Mouse (Mus musculus): Measurements from ENCODE around the gene Cluh. TPM values are rescaled to one million over a fixed set of nuclear protein-coding genes. Genes with fewer than 3 reads are reported as not detected.

Gene Cluh
- total RNA-seq, 2 experiments from 2014 or later: 68.8 to 72.7 TPM

GRCm38 (mm10) chr11:74672901-74673513 is 23.7 kb downstream of the Cluh start:
- no peak for DNase-seq (ENCODE audit: low spot score in 2 of 2)

GRCm38 (mm10) chr11:74673561-74673960 is 24.3 kb downstream of the Cluh start:
- DNase-seq (ENCODE audit: low spot score in 2 of 2): no peak

DNA sequence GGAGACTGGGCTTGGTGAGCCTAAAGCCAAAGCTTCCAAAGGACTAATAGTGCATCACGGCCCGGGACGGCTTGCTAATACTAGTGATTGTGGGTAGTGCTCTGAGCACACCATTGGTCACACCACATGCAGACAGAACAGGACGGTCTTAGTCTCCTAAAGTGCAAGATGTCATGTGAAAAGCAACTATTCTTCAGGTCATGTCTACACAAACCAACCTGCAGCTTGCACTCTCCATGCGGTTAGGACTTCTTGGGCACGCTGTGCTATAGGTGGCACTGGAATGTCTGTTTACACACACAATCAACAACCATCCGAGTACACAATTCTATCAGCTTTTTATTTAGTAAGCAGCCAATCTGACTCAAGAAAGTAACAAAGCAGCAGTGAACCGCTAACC is 25.4 kb downstream of the Cluh start:
- no peak for DNase-seq (ENCODE audit: low spot score in 2 of 2)

DNA sequence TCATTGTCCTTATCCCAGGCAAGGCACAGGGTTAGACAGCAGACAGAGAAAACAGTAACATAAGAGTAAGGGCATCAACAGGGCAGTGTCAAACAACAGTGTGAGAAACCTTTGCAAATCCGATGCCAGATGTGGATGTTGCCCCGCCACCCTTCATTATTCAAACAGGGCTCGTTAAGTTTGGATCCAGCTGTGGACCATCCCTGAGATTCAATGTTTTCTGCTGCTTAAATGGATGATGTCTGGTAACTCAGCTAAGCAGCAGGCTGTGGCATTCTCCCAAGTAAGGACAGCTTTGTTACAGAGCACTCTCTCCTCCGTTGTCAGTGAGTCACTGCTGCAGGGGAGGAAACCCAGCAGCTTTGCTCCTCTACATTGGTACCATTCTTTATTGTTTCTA is 25.9 kb downstream of the Cluh start:
- DNase-seq (ENCODE audit: low spot score in 2 of 2): peak in 1 of 2 experiments; percentile 57

DNA sequence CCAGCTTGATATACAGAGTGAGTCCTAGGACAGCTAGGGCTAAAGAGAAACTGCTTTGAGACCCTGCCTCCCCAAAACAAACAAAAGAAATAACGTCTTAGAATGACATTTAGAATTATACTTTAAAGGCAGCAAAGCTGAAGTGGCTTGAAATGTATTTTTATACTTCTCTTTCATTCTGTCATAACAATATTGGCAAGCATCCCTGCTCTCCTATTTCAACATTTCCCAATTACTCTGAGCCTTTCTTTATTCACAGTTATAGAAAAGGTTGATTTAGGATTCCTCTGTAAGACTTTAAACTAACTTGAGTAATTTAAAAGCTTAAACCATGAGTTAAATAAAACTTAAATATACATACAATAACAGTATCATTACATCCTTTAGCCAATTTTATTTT is 42.9 kb downstream of the Cluh start:
- no peak for DNase-seq (ENCODE audit: low spot score in 2 of 2)

GRCm38 (mm10) chr11:74699505-74699904 is 50.2 kb downstream of the Cluh start:
- no peak for DNase-seq (ENCODE audit: low spot score in 2 of 2)

GRCm38 (mm10) chr11:74704068-74704467 is 54.8 kb downstream of the Cluh start:
- DNase-seq (ENCODE audit: low spot score in 2 of 2): no peak

DNA sequence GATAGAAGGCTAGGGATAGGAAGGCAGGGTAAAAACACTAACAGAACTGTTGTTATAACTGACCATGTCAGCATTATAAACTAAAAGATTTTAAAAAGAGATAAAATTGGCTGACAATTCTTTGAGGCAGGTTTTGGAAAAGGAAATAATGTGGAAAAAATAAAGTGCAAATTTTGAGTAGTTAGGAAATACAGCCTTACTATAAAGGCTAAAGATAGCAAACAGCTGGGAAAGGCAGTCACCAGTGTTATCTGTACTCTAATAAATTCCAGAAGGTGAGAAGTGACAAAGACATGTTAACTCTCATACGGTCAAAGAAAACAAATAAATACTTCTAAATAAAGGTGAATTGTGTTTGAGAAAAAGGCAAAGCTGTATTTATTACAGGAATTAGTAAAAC is 59.5 kb downstream of the Cluh start:
- DNase-seq (ENCODE audit: low spot score in 2 of 2): no peak

DNA sequence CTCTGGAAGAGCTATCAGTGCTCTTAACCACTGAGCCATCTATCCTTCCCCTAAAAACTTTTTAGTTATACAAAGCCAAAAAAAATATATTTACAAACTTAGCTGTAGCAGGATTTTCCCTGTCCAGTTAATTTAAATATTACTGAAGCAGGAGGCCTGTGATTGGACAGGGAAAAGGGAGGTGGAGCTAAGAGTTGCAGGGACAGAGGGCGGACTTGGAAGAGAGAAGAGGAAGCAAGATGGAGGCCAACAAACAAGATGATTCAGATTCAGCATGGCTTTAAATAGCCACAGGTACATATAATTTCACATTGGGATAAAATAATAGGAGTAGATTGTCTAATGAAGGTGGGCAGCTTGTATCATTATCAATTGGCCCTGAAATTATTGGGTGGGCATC is 61.4 kb downstream of the Cluh start:
- no peak for DNase-seq (ENCODE audit: low spot score in 2 of 2)

DNA sequence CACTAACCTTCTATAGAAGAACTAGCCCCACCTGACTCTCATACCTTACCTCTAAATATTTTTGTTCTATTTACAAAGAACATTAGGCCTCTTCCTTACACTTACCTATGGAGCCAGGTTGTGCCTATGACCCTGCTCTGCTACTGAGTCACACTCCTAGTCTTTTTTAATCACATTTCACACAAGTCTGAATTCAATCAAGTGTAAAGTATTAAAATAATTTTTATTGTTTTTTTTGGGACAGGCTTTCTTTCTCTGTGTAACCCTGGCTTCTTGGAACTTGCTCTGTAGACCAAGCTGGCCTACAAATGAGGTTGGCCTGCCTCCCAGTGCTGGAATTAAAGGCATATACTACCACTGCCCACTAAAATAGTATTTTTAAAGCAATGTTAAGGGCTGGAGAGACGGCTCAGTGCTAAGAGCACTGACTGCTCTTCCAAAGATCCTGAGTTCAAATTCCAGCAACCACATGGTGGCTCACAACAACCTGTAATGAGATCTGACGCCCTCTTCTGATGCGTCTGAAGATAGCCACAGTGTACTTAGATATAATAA is 66.8 kb downstream of the Cluh start:
- peak in 1 of 2 experiments; percentile 43 for DNase-seq (ENCODE audit: low spot score in 2 of 2)

Other genes with a start within 250 kb of the Cluh start
- gene Rap1gap2, start 38.6 kb upstream of the Cluh start, total RNA-seq (2021): 100 to 1,000 TPM; 122 TPM
- 10 to 100 TPM; 19.1 to 20.2 TPM for gene Ccdc92b, start 29.9 kb upstream of the Cluh start, total RNA-seq (2021)
- gene Pafah1b1, start 75.2 kb downstream of the Cluh start, total RNA-seq (2021): 100 to 1,000 TPM; 406 to 411 TPM
- 10 to 100 TPM; 18.1 to 26.4 TPM for gene Mettl16, start 121.3 kb downstream of the Cluh start, total RNA-seq (2021)
- 10 to 100 TPM; 28.4 to 29.6 TPM for gene Mnt, start 181.4 kb downstream of the Cluh start, total RNA-seq (2021)
- gene Sgsm2, start 247.6 kb downstream of the Cluh start, total RNA-seq (2021): 10 to 100 TPM; 69.6 to 73.0 TPM
- 10 to 100 TPM; 35.8 to 37.0 TPM for gene Tsr1, start 248.6 kb downstream of the Cluh start, total RNA-seq (2021)

All from layer of hippocampus, postnatal 14 days (tissue).